Comparison of ENCODE assay signal across 14 mouse cellular contexts in genomic region chr7:134663241-134663640, GRCm38 (mm10). TPM values are rescaled to one million over a fixed set of nuclear protein-coding genes. Genes with fewer than 3 reads are reported as not detected.
DNase-seq lines count a peak whose midpoint lies in the region; ATAC-seq and TF ChIP-seq lines count a peak whose summit lies in the region.
"Had no signal": no experiment of that assay in that cellular context is flagged by ENCODE, and none has a peak within 500 bp of the region (broad histone marks: within the 10 kb centered on the region; RNA-seq: fewer than 3 reads in every experiment).

No protein-coding gene starts in this region.

- no peak for TF ChIP-seq EP300 in liver, postnatal 0 days (IDR thresholded peaks at IDR 0.05; ENCODE audit: low read depth)

- H3K27ac ChIP-seq in forebrain, embryonic 14.5 days (ENCODE audit: low read depth, low read length) = no peak overlapping the region
- no peak overlapping the region for H3K27ac ChIP-seq in forebrain, embryonic 16.5 days (ENCODE audit: low read length)
- H3K27ac ChIP-seq in lung, embryonic 14.5 days (ENCODE audit: low read depth) = no peak overlapping the region
- H3K27ac ChIP-seq in liver, postnatal 0 days (ENCODE audit: low read depth) = no peak overlapping the region
- H3K27ac ChIP-seq: limb, embryonic 10.5 days had no signal

- peak; percentile 19 for DNase-seq in forebrain, embryonic 14.5 days (ENCODE audit: low spot score)
- DNase-seq in lung, embryonic 14.5 days = peak; percentile 81
- no peak for DNase-seq in lung, postnatal 25 days (ENCODE audit: low spot score)
- peak; percentile 9 for DNase-seq in adipocyte (ENCODE audit: low spot score)
- DNase-seq in liver, postnatal 0 days = peak; percentile 53
- no peak for DNase-seq in cerebellum, postnatal 14 days
- no peak for DNase-seq in layer of hippocampus, postnatal 36 days
- DNase-seq: B cell, adult 2 months; cerebellum, postnatal 36 days; gastrocnemius, postnatal 36 days; layer of hippocampus, adult 9-11 months had no signal

- H3K4me2 ChIP-seq in forebrain, embryonic 14.5 days (ENCODE audit: low read length) = no peak overlapping the region
- no peak overlapping the region for H3K4me2 ChIP-seq in forebrain, embryonic 16.5 days (ENCODE audit: low read length)
- H3K4me2 ChIP-seq in lung, embryonic 14.5 days = no peak overlapping the region
- H3K4me2 ChIP-seq in liver, postnatal 0 days (ENCODE audit: low read depth, low read length) = no peak overlapping the region

- no peak overlapping the region for H3K9ac ChIP-seq in forebrain, embryonic 14.5 days (ENCODE audit: low read length)
- no peak overlapping the region for H3K9ac ChIP-seq in forebrain, embryonic 16.5 days (replicated peaks; ENCODE audit: low read depth, low read length)
- no peak overlapping the region for H3K9ac ChIP-seq in lung, embryonic 14.5 days
- H3K9ac ChIP-seq in liver, postnatal 0 days (replicated peaks) = no peak overlapping the region

- no peak for TF ChIP-seq CTCF in lung, embryonic 14.5 days (IDR thresholded peaks at IDR 0.05; ENCODE audit: low read depth)
- TF ChIP-seq CTCF in liver, postnatal 0 days (IDR thresholded peaks at IDR 0.05; ENCODE audit: low read depth) = no peak

- WGBS in forebrain, embryonic 14.5 days = 13% methylated on average over 2 of the region's 2 CpGs
- WGBS in forebrain, embryonic 16.5 days = 6% methylated on average over 2 of the region's 2 CpGs
- 3% methylated on average over 2 of the region's 2 CpGs for WGBS in lung, embryonic 14.5 days
- 9% methylated on average over 2 of the region's 2 CpGs for WGBS in liver, postnatal 0 days (ENCODE audit: insufficient replicate concordance)

- no peaks in the 10 kb centered on the region for H3K4me1 ChIP-seq in forebrain, embryonic 14.5 days (ENCODE audit: control insufficient read depth, insufficient read depth, low read length)
- no peaks in the 10 kb centered on the region for H3K4me1 ChIP-seq in forebrain, embryonic 16.5 days (replicated peaks; ENCODE audit: control insufficient read depth, insufficient read depth, low read length)
- no peaks in the 10 kb centered on the region for H3K4me1 ChIP-seq in lung, embryonic 14.5 days (ENCODE audit: insufficient read depth)
- H3K4me1 ChIP-seq in liver, postnatal 0 days (ENCODE audit: insufficient read depth) = 0 out of 2 replicates have a peak, but pooled peaks cover 3% of the 10 kb centered on the region
- H3K4me1 ChIP-seq: limb, embryonic 10.5 days had no signal

- H3K9me3 ChIP-seq in forebrain, embryonic 14.5 days (replicated peaks; ENCODE audit: control insufficient read depth, low read length) = peaks cover 6% of the 10 kb centered on the region; the same call in 1 of the 2 replicates
- H3K9me3 ChIP-seq in forebrain, embryonic 16.5 days (ENCODE audit: control insufficient read depth, low read length) = peaks cover 4% of the 10 kb centered on the region; the same call in 1 of the 2 replicates
- no peaks in the 10 kb centered on the region; the same call in 1 of the 2 replicates for H3K9me3 ChIP-seq in lung, embryonic 14.5 days (ENCODE audit: low read depth, low read length)
- peaks cover 3% of the 10 kb centered on the region for H3K9me3 ChIP-seq in liver, postnatal 0 days (ENCODE audit: low read length)
- H3K9me3 ChIP-seq: limb, embryonic 10.5 days had no signal

- H3K4me3 ChIP-seq in forebrain, embryonic 14.5 days (ENCODE audit: low read depth, low read length) = no peak overlapping the region
- H3K4me3 ChIP-seq in forebrain, embryonic 16.5 days (replicated peaks; ENCODE audit: low read length) = no peak overlapping the region
- H3K4me3 ChIP-seq in lung, embryonic 14.5 days (ENCODE audit: low read depth, low read length) = no peak overlapping the region
- H3K4me3 ChIP-seq in liver, postnatal 0 days (ENCODE audit: low read depth, low read length) = no peak overlapping the region
- H3K4me3 ChIP-seq: limb, embryonic 10.5 days had no signal

- no peaks in the 10 kb centered on the region for H3K36me3 ChIP-seq in forebrain, embryonic 14.5 days (ENCODE audit: control insufficient read depth, insufficient read depth, low read length)
- no peaks in the 10 kb centered on the region for H3K36me3 ChIP-seq in forebrain, embryonic 16.5 days (ENCODE audit: control insufficient read depth, insufficient read depth)
- no peaks in the 10 kb centered on the region for H3K36me3 ChIP-seq in lung, embryonic 14.5 days (ENCODE audit: insufficient read depth)
- no peaks in the 10 kb centered on the region for H3K36me3 ChIP-seq in liver, postnatal 0 days (replicated peaks; ENCODE audit: insufficient read depth, low read length)
- H3K36me3 ChIP-seq: G1E; limb, embryonic 10.5 days had no signal

- no peak for ATAC-seq in forebrain, embryonic 14.5 days
- ATAC-seq in forebrain, embryonic 16.5 days = no peak
- peak; percentile 75; the same call in 1 of the 2 replicates for ATAC-seq in lung, embryonic 14.5 days (ENCODE audit: insufficient read depth)
- ATAC-seq in liver, postnatal 0 days = peak; percentile 75

- H3K27me3 ChIP-seq in forebrain, embryonic 14.5 days (replicated peaks; ENCODE audit: control insufficient read depth, insufficient read depth, low read length) = no peaks in the 10 kb centered on the region
- H3K27me3 ChIP-seq in forebrain, embryonic 16.5 days (replicated peaks; ENCODE audit: control insufficient read depth, insufficient read depth, low read length) = no peaks in the 10 kb centered on the region
- no peaks in the 10 kb centered on the region for H3K27me3 ChIP-seq in lung, embryonic 14.5 days (ENCODE audit: insufficient read depth, low read length)
- no peaks in the 10 kb centered on the region for H3K27me3 ChIP-seq in liver, postnatal 0 days (ENCODE audit: insufficient read depth, low read length)

RNA-seq across cellular contexts. Expression of gene Dock1, which starts 7.2 kb away (rescaled TPM):
- polyA plus RNA-seq in forebrain, embryonic 14.5 days (2014; fragmentation: Nextera tagmentation; extraction: Ambion mirVana) = 7.9 and 9.2 TPM in 2 replicates
- polyA plus RNA-seq in forebrain, embryonic 16.5 days (2015; fragmentation: Nextera tagmentation; extraction: Ambion mirVana) = 7.7 and 10.5 TPM in 2 replicates
- polyA plus RNA-seq in lung, embryonic 14.5 days (2014; fragmentation: Nextera tagmentation; extraction: Ambion mirVana) = 57.1 and 57.3 TPM in 2 replicates
- 3.0 and 3.2 TPM in 2 replicates for polyA plus RNA-seq in liver, postnatal 0 days (2015; fragmentation: Nextera tagmentation; extraction: Ambion mirVana)
- 10 to 100 TPM; 24.4 to 26.3 TPM for total RNA-seq in layer of hippocampus, postnatal 36 days (2021)
- total RNA-seq: G1E had no signal
- polyA plus RNA-seq: G1E had no signal

Comparison
In these comparisons a context has a peak if more than half of its experiments do, and no peak if none do; other contexts are left out.
1. DNase-seq: peak in forebrain, embryonic 14.5 days (single experiment), lung, embryonic 14.5 days (single experiment), adipocyte (single experiment) and liver, postnatal 0 days (single experiment); none in lung, postnatal 25 days (single experiment), cerebellum, postnatal 14 days (0 of 2) and layer of hippocampus, postnatal 36 days (0 of 2).
2. ATAC-seq: peak in lung, embryonic 14.5 days (single experiment) and liver, postnatal 0 days (single experiment); none in forebrain, embryonic 14.5 days (single experiment) and forebrain, embryonic 16.5 days (single experiment).